In genomic region chr12:92775668-92776067, GRCm38 (mm10) we compare ENCODE assay signal across 17 mouse cellular contexts.
DNase-seq lines count a peak whose midpoint lies in the region; TF ChIP-seq lines count a peak whose summit lies in the region.
"Had no signal": no experiment of that assay in that cellular context is flagged by ENCODE, and none has a peak within 500 bp of the region (broad histone marks: within the 10 kb centered on the region; RNA-seq: fewer than 3 reads in every experiment).

No protein-coding gene starts in this region.

- no peak for TF ChIP-seq POLR2A in kidney, adult 2 months (IDR thresholded peaks at IDR 0.05; ENCODE audit: low read depth, low read length)

- H3K27me3 ChIP-seq in kidney, adult 2 months (replicated peaks; ENCODE audit: control insufficient read depth, insufficient read depth, low read length) = no peaks in the 10 kb centered on the region
- no peaks in the 10 kb centered on the region for H3K27me3 ChIP-seq in splenic B cell, adult 2 months (ENCODE audit: control insufficient read depth, insufficient read depth, low read length, poor library complexity, severe bottlenecking)
- H3K27me3 ChIP-seq: hindbrain, embryonic 15.5 days; liver, embryonic 15.5 days; midbrain, embryonic 12.5 days; neural tube, embryonic 12.5 days had no signal

- no peaks in the 10 kb centered on the region for H3K36me3 ChIP-seq in kidney, adult 2 months (ENCODE audit: control insufficient read depth, insufficient read depth, low read length)
- no peaks in the 10 kb centered on the region for H3K36me3 ChIP-seq in splenic B cell, adult 2 months (ENCODE audit: control insufficient read depth, insufficient read depth, low read length, poor library complexity, severe bottlenecking)
- H3K36me3 ChIP-seq: hindbrain, embryonic 15.5 days; liver, embryonic 15.5 days; midbrain, embryonic 12.5 days; neural tube, embryonic 12.5 days had no signal

- no peak overlapping the region for H3K4me3 ChIP-seq in kidney, adult 2 months (ENCODE audit: insufficient read depth, low read depth, low read length)
- H3K4me3 ChIP-seq: hindbrain, embryonic 15.5 days; liver, embryonic 15.5 days; midbrain, embryonic 12.5 days; neural tube, embryonic 12.5 days had no signal

- no peak overlapping the region for H3K27ac ChIP-seq in kidney, adult 2 months (ENCODE audit: insufficient read depth, low read depth, low read length)
- H3K27ac ChIP-seq: hindbrain, embryonic 15.5 days; liver, embryonic 15.5 days; midbrain, embryonic 12.5 days; neural tube, embryonic 12.5 days had no signal

- DNase-seq in embryo, embryonic 11 days = peak; percentile 9
- DNase-seq in embryo, embryonic 10.5 days (ENCODE audit: low spot score) = no peak
- peak; percentile 2 to 4 for DNase-seq in kidney, postnatal 4 days
- DNase-seq in kidney, adult 2 months = no peak
- DNase-seq in CD4-positive, CD25-positive, alpha-beta regulatory T cell, adult 2 months (ENCODE audit: low read depth, low spot score) = peak; percentile 52
- DNase-seq in splenic B cell, adult 2 months (ENCODE audit: low read depth, low spot score) = peak; percentile 6
- no peak for DNase-seq in heart, postnatal 10 days
- no peak for DNase-seq in cerebellum, postnatal 36 days
- DNase-seq: adrenal gland, postnatal 10 days; layer of hippocampus, postnatal 36 days; lung, postnatal 36 days; retina, postnatal 1 day; spleen, adult 18-20 months had no signal

- TF ChIP-seq CTCF in kidney, adult 2 months (conservative IDR thresholded peaks at IDR 0.05; ENCODE audit: insufficient read depth, insufficient read length, low read depth, low read length) = no peak

- 33% methylated on average over 5 of the region's 5 CpGs for WGBS in kidney, adult 2 months

- no peaks in the 10 kb centered on the region for H3K4me1 ChIP-seq in kidney, adult 2 months (ENCODE audit: control insufficient read depth, insufficient read depth, low read length)
- H3K4me1 ChIP-seq: hindbrain, embryonic 15.5 days; liver, embryonic 15.5 days; neural tube, embryonic 12.5 days had no signal

- intact Hi-C loops in heart, postnatal 10 days (cut with DNase I) = no loop called here

Comparison
In these comparisons a context has a peak if more than half of its experiments do, and no peak if none do; other contexts are left out.
1. DNase-seq: peak in embryo, embryonic 11 days (single experiment), kidney, postnatal 4 days (2 of 2), CD4-positive, CD25-positive, alpha-beta regulatory T cell, adult 2 months (single experiment) and splenic B cell, adult 2 months (single experiment); none in embryo, embryonic 10.5 days (single experiment), kidney, adult 2 months (single experiment), heart, postnatal 10 days (0 of 2) and cerebellum, postnatal 36 days (0 of 2).